Mouse (Mus musculus): ENCODE results near the gene Mtx3. TPM values are rescaled to one million over a fixed set of nuclear protein-coding genes. Genes with fewer than 3 reads are reported as not detected.

Gene Mtx3
- polyA plus RNA-seq, 1 experiment = 2.3 TPM

DNA sequence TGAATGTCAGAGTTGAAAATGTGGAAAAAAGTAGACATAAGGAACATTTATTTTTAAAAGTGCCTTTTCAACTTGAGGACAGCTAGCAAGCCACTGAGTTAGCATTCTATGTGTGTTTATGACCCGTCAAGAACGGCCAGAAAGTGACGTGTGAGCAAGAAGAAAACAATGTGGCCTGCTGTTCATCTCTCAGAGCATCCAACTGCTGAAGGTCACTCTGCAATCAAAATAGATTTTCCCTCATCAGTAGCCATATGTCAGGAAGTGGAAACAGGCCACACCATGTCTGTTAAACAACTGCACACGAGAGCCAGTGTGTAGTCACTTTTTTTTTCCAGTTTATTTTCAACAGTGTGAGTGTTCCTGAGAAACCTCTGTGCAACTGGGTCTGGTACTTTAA, 35.0 kb downstream of the Mtx3 start:
- TF ChIP-seq GATA1 (IDR thresholded peaks at IDR 0.05; ENCODE audit: low read length) = no peak

DNA sequence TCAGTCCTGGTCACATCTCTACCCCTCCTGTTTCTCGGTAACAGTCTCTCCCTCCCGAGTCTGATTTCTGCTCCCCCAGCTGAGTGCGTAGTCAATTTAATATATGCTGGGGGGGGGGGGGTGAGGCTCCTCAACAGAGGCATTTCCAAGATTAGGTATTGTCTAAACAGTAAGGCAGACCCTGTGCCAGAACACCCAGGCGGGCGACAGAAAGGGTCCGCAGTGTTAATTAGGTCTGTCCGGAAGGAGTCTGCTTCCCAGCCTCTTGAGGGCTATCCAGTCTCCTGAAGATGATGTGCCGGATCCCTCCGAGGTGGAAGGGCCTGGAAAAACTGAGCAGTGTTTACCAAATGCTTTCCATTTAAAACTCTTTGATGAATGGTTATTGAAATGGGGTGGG, 35.4 kb downstream of the Mtx3 start:
- TF ChIP-seq GATA1 (IDR thresholded peaks at IDR 0.05; ENCODE audit: low read length) = no peak

DNA sequence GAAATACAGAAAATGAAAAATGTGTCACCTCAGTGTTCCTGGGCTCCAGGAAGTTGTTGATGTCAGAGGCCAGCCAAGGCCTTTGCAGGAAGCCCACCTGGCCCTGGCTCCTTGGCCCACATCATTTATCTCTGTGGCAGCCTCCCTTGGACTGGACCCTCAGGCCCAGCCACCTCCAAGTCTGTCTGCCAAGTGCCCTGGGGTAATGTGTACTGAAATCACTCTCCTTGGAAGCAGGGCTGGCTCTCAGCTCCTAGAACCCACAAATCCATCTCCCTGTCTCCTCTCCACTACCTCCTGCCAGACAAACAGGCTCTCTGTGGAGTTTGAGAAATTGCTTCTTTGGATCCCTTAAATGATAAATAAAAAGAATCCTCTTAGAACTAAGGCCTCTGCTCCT, 36.0 kb downstream of the Mtx3 start:
- TF ChIP-seq GATA1 (IDR thresholded peaks at IDR 0.05; ENCODE audit: low read length) = no peak

DNA sequence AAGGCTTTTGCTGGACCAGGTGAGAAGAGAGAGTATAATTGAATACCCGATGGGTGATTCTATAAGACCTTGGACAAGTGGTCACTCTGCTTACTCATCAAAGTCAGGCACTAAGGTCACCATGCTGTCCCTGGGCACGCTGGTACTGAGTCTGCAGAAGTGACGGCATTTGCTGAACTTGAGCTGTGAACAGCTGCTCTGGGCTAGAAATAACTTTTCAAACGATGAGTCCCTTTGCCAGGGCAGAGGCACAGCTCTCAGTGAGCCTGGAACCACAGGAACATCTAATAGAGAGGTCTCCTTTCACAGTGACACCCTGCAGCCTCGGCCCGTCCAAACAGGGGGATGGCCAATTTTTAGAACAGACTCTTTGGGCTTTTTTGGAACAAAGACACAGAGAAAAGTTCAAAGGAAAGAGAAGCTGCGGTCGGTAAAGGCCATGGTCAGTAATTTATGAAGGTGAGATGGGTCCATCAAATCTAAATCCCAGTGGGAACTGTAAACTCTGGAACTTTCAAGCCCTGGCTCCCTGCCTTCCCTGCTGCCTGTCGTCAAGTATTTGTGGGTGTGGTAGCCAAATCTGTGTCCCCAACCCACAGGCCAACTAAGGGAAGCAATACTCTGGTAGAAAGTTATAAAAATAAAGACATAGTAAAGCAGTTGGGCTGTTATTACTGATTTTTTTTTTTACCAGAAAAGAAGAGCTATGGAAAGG, 37.9 kb downstream of the Mtx3 start:
- TF ChIP-seq GATA1 (IDR thresholded peaks at IDR 0.05; ENCODE audit: low read length) = no peak

DNA sequence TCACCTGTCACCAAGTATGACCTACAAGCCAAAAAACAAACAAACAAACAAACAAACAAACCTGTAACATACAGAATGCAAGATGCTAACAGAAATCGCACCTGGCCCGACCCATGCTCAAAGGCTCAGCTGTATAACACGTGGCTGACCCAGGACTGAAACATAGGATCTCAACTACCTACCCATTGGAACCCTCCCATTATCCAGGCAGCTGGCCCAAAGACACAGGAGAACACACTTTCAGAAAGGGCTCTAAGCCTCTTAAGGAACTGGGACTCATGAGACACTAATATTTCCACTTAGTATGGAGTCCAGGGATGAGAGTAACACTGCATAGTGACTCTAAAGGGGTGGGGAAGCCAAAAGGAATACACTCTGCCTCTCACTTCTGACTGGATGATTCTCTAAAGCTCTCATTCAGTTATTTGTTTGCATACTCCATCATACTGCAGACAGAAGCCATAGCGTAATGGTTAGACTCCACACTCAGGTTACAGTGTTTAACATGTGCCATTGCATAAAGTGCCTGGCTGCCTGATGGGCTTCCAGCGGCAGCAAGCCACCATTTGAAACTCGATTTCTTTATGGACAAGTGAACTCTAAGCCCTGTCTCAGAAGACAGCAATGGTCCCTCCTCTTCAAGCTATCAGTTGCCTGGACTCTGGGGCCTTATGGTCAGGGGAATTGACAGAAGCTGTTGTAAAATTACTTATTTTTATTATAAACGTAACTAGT, 38.6 kb downstream of the Mtx3 start:
- no peak for TF ChIP-seq GATA1 (IDR thresholded peaks at IDR 0.05; ENCODE audit: low read length)

DNA sequence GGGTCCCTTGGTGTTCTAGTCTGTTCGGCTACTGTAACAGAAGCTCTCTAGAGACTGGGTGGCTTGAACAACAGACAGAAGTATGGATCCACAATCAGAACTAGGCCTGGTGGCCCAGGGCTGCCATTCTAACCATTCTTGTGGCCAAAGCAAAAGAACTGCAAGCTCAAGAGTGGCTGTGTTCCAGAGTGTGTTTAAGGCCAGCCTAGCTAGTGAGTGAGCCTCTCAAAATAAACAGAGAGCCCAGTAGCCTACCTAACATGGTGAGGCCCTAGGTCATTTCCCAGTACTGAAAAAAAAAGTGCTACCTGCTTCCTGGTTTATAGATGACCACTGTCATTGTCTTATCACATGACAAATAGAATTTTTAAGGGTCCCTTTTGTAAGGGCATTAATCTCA, 39.6 kb downstream of the Mtx3 start:
- TF ChIP-seq GATA1 (IDR thresholded peaks at IDR 0.05; ENCODE audit: low read length) = no peak

DNA sequence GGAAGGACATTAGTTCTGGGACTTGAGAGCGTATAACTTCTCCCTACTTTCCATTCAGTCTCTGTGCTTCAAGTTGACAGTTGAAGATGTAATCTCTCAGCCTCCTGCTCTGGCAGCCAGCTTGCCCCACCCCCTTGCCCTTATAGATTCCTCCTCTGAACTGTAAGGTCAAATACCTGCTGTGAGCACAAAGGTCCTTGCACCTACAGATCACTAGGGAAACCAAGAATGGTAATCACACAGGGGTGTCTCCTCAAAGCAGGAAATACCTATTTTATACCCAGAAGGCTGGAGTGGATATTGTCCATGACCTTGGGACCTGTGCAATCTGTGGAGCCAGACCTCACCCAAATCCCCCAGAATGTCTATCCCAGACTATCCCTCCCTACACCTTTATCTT, 40.4 kb downstream of the Mtx3 start:
- no peak for TF ChIP-seq GATA1 (IDR thresholded peaks at IDR 0.05; ENCODE audit: low read length)

DNA sequence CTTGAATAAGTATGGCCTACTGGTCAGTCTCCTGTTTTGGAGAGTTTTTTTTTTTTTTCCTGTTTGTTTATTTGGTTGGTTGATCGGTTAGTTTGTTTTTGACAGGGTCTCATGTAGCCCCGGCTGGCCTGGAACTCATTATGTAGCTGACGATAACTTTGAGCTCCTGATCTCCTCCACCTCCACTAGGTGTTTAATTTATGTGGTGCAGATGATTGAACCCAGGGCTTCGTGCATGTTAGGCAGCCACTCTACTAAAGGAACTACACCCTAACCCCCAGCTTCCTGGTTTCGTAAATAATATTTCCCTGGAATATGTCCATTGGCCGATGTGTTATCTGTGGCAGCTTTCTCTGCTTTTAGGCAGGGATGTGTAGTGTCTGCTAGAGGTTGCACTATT, 54.5 kb downstream of the Mtx3 start:
- no peak for TF ChIP-seq GATA1 (IDR thresholded peaks at IDR 0.05; ENCODE audit: low read length)

DNA sequence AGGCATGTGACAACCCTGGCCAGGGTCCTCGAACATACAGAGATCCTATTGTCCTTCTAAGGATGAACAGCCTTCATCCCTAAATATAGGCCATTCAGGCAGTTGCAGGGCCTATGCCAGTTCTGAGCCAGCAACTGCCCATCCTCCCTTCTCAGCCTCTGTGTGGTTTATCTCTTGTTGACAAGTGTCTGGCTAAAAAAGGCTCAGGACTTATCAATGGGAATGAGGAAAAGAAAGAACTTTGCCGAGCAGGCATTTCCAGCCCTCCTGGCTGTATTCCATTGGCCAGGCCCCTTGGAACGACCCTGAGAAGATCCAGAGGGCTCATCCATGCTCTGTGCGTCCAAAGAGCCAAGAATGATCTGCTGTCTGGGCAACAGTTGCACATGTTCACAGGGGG, 58.7 kb downstream of the Mtx3 start:
- TF ChIP-seq GATA1 (IDR thresholded peaks at IDR 0.05; ENCODE audit: low read length) = no peak

DNA sequence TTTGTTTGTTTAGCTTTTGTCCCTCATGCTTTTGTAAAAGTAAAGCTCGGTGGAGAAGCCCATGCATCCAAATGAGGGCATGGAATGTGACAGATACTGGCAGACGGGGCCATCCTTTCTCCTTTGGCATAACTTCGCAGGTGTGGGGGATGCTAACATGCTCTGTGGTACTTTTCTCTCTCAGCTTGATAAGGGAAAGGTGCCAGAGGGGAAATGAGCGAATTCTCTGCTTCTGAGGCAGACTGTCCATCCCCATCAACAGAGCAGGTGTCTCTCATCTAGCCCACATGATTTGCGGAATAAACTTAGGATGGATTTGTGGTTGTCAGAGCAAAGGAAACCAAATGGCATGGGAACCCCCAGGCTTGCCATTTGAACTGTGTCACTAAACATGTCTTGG, 61.4 kb downstream of the Mtx3 start:
- no peak for TF ChIP-seq GATA1 (IDR thresholded peaks at IDR 0.05; ENCODE audit: low read length)

DNA sequence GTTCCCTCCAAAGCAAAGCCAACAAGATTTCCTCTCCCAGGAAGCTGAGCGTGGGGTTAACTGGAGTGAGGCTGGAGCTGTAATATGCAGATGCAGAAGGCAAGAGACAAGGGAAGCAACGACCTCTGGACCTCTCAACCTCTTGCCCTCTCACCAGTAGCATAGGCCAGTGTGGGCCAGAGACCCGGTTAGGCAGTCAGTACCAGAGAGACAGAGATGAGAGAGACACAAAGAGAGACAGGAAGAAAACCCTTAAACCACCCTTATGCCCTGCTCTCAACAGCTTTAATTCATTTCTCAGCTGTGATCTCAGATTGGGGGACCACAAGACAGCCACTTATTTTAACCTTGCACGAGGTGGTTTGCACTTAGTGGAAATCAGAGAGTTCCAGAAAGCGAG, 62.8 kb downstream of the Mtx3 start:
- TF ChIP-seq GATA1 (IDR thresholded peaks at IDR 0.05; ENCODE audit: low read length) = no peak

Other genes starting within 250 kb of the Mtx3 start
- 8.7 TPM in 2 replicates for gene Serinc5, start 233.7 kb upstream of the Mtx3 start, polyA plus RNA-seq (2012)
- gene Thbs4, start 49.9 kb upstream of the Mtx3 start, polyA plus RNA-seq (2012) = not detected in 2 replicates

All from G1E-ER4 (cell line).